Mouse (Mus musculus) left cerebral cortex, postnatal 14 days (tissue): ENCODE measurements at regions not wholly inside any gene's neighbourhood (a gene's known extent, or its start where the extent isn't known, plus 50 kb on each side); places are given as distances from the start of the nearest gene placed in this dataset.
A peak's percentile ranks its signal among the peaks of the same experiment; 100 is the strongest.

ENCODE experiments used
- DNase-seq, 2 experiments: peaks; one replicate each; pipeline ENCODE4 v3.0.0; 2021 to 2022; ENCODE audit warnings: low spot score in 2 of 2, mixed read lengths in 1 of 2
- intact Hi-C: fragments of 180-260 bp; cut with DNase I; formaldehyde crosslinking; loops from one replicate; pipeline ENCODE4 v1.15.1; 2025

- DNase-seq, result no peak
- intact Hi-C loops, result no loop called here
Measured at GRCm38 (mm10) chr10:115025950-115026349, 158.9 kb downstream of the Tph2 start.

- DNase-seq, result no peak
- intact Hi-C loops, result no loop called here
Measured at GRCm38 (mm10) chr10:115019443-115019842, 165.4 kb downstream of the Tph2 start.

GRCm38 (mm10) chr10:115013491-115014001 is 171.3 kb downstream of the Tph2 start:
- DNase-seq, result peak; percentile 17 to 30

GRCm38 (mm10) chr10:115012922-115013321 is 171.9 kb downstream of the Tph2 start:
- DNase-seq, result no peak
- intact Hi-C loops, result no loop called here

More at GRCm38 (mm10) chr10:115013491-115014001, 171.3 kb downstream of the Tph2 start:
- intact Hi-C loops, result no loop called here

GRCm38 (mm10) chr10:115012316-115012715 is 172.5 kb downstream of the Tph2 start:
- DNase-seq, result no peak
- intact Hi-C loops, result no loop called here

GRCm38 (mm10) chr10:115011911-115012310 is 172.9 kb downstream of the Tph2 start:
- intact Hi-C loops, result no loop called here

GRCm38 (mm10) chr10:114996400-114996799 is 188.4 kb downstream of the Tph2 start:
- no peak for DNase-seq
- intact Hi-C loops, result no loop called here

More at GRCm38 (mm10) chr10:115011911-115012310, 172.9 kb downstream of the Tph2 start:
- no peak for DNase-seq

GRCm38 (mm10) chr10:114995211-114995908 is 189.5 kb downstream of the Tph2 start:
- DNase-seq, result no peak
- intact Hi-C loops, result no loop called here

- intact Hi-C loops, result no loop called here
Measured at GRCm38 (mm10) chr10:114988453-114989226, 186.5 kb upstream of the Trhde start.

GRCm38 (mm10) chr10:114972364-114972763 is 170.3 kb upstream of the Trhde start:
- intact Hi-C loops, result no loop called here
- no peak for DNase-seq

More at GRCm38 (mm10) chr10:114988453-114989226, 186.5 kb upstream of the Trhde start:
- no peak for DNase-seq

- DNase-seq, result no peak
- intact Hi-C loops, result no loop called here
Measured at GRCm38 (mm10) chr10:114963656-114964055, 161.5 kb upstream of the Trhde start.

- intact Hi-C loops, result no loop called here
- no peak for DNase-seq
Measured at GRCm38 (mm10) chr10:114957909-114958308, 155.8 kb upstream of the Trhde start.

GRCm38 (mm10) chr10:114956257-114956656 is 154.2 kb upstream of the Trhde start:
- intact Hi-C loops, result no loop called here
- DNase-seq, result no peak

- DNase-seq, result no peak
- intact Hi-C loops, result no loop called here
Measured at GRCm38 (mm10) chr10:114955608-114956007, 153.5 kb upstream of the Trhde start.

GRCm38 (mm10) chr10:114953358-114953757 is 151.3 kb upstream of the Trhde start:
- no peak for DNase-seq
- intact Hi-C loops, result no loop called here

- intact Hi-C loops, result no loop called here
- DNase-seq, result no peak
Measured at GRCm38 (mm10) chr10:114949194-114949593, 147.1 kb upstream of the Trhde start.

GRCm38 (mm10) chr10:114924746-114925145 is 122.6 kb upstream of the Trhde start:
- intact Hi-C loops, result no loop called here
- DNase-seq, result peak in 1 of 2 experiments; percentile 41

- DNase-seq, result no peak
- intact Hi-C loops, result no loop called here
Measured at GRCm38 (mm10) chr10:114913971-114914370, 111.9 kb upstream of the Trhde start.

- intact Hi-C loops, result no loop called here
- no peak for DNase-seq
Measured at GRCm38 (mm10) chr10:114891916-114892315, 89.8 kb upstream of the Trhde start.

- intact Hi-C loops, result no loop called here
- DNase-seq, result no peak
Measured at GRCm38 (mm10) chr10:114890726-114891430, 88.8 kb upstream of the Trhde start.
